Mouse (Mus musculus) heart, adult 2 months (tissue): ENCODE results near the gene Gpatch2l.

ENCODE experiments used
- CTCF ChIP-seq: fragments of 200-600 bp; IDR thresholded peaks from 2 replicates; pipeline ENCODE4 v1.8.1; 2022; ENCODE audit warnings: antibody characterized with exemption, mild to moderate bottlenecking, moderate library complexity
- EP300 ChIP-seq: fragments of 200-500 bp; IDR thresholded peaks from 2 replicates; pipeline ENCODE4 v1.6.1; 2011; ENCODE audit warnings: low read depth, low read length, control low read depth; ENCODE audit not compliant: insufficient read depth
- POLR2A ChIP-seq: fragments of 200-500 bp; IDR thresholded peaks from 2 replicates; pipeline ENCODE4 v1.6.1; 2011; ENCODE audit warnings: mild to moderate bottlenecking, low read depth, low read length, control low read depth; ENCODE audit not compliant: insufficient read depth

DNA sequence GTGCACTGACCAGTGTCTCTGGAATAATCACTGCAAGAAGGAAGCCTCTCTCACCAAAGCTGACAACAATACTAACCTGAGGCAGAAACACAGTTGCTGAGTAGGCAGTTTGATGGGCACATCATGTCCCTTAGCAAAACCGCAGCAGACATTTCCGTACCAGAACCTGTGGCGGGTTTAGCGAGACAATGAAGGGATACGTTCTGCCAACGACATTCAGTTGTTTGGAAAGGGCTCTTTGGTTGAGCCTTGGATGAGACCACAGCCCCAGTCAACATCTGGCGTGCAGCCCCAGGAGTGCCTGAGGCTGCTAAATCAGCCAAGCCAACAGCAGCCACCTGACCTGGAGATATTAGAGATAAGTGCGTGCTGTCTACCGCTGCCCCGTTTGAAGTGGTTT lies 67.8 kb downstream of the Gpatch2l start:
- TF ChIP-seq POLR2A (no peak), CTCF (no peak), EP300 (no peak)
